Mouse (Mus musculus) lung, postnatal 0 days (tissue): ENCODE measurements around the gene Nbea. TPM values are rescaled to one million over a fixed set of nuclear protein-coding genes. Genes with fewer than 3 reads are reported as not detected.

Source experiments
- ATAC-seq: fragments of 200-750 bp; cut with Nextera tagmentation; 2 replicates; pipeline ENCODE4 v1.8.0; 2017; ENCODE audit warnings: moderate library complexity
- DNase-seq: peaks from one replicate; pipeline ENCODE4 v3.0.0-alpha.2; 2016; ENCODE audit warnings: low spot score
- H3K27ac ChIP-seq: fragments of 300-500 bp; sonication (generic); 2 replicates; pipeline ENCODE4 v1.5.1; 2014; ENCODE audit warnings: antibody characterized with exemption, mild to moderate bottlenecking, low read length, mixed read lengths
- H3K27me3 ChIP-seq: fragments of 300-500 bp; sonication (generic); replicated peaks from 2 replicates; pipeline ENCODE4 v1.6.1; 2014; ENCODE audit warnings: low read length, mixed read lengths; ENCODE audit not compliant: insufficient read depth
- H3K36me3 ChIP-seq: fragments of 300-500 bp; sonication (generic); 2 replicates; pipeline ENCODE4 v1.6.1; 2014; ENCODE audit warnings: low read length, mixed read lengths; ENCODE audit not compliant: insufficient read depth
- H3K4me1 ChIP-seq: fragments of 300-500 bp; sonication (generic); 2 replicates; pipeline ENCODE4 v1.6.1; 2014; ENCODE audit warnings: antibody characterized with exemption, low read depth, low read length, mixed read lengths; ENCODE audit not compliant: insufficient read depth
- H3K4me2 ChIP-seq: fragments of 300-500 bp; sonication (generic); replicated peaks from 2 replicates; pipeline ENCODE4 v1.6.1; 2014; ENCODE audit warnings: low read depth, mild to moderate bottlenecking, low read length, moderate library complexity, mixed read lengths
- H3K4me3 ChIP-seq: fragments of 300-500 bp; sonication (generic); 2 replicates; pipeline ENCODE4 v1.5.1; 2014; ENCODE audit warnings: low read depth, low read length
- H3K9ac ChIP-seq: fragments of 300-500 bp; sonication (generic); replicated peaks from 2 replicates; pipeline ENCODE4 v1.6.1; 2014; ENCODE audit warnings: low read depth, mild to moderate bottlenecking
- H3K9me3 ChIP-seq: fragments of 300-500 bp; sonication (generic); 2 replicates; pipeline ENCODE4 v1.6.1; 2016; ENCODE audit warnings: low read length, mixed read lengths
- CTCF ChIP-seq: IDR thresholded peaks from 2 replicates; pipeline ENCODE4 v1.5.1; 2016; ENCODE audit warnings: antibody characterized with exemption, mild to moderate bottlenecking
- EP300 ChIP-seq: IDR thresholded peaks from 2 replicates; pipeline ENCODE4 v1.6.1; 2016; ENCODE audit warnings: antibody characterized with exemption, mild to moderate bottlenecking, control low read depth
- WGBS: fragments of 180-500 bp; shearing (Covaris S2); extraction: QIAGEN DNeasy Blood & Tissue Kit; methylation state at CpG from one replicate; pipeline ENCODE4 v1.1.7; 2014; 5-methylcytosine and 5-hydroxymethylcytosine counted together
- polyA plus RNA-seq: library from polyadenylated mRNA; unstranded; fragments of >200 nt; fragmentation: Nextera tagmentation; extraction: Ambion mirVana; gene quantifications from 2 replicates; pipeline ENCODE4 v1.2.1, GENCODE M21; 2015

Gene Nbea
- polyA plus RNA-seq, 1 experiment from 2014 or later: 6.3 TPM

DNA sequence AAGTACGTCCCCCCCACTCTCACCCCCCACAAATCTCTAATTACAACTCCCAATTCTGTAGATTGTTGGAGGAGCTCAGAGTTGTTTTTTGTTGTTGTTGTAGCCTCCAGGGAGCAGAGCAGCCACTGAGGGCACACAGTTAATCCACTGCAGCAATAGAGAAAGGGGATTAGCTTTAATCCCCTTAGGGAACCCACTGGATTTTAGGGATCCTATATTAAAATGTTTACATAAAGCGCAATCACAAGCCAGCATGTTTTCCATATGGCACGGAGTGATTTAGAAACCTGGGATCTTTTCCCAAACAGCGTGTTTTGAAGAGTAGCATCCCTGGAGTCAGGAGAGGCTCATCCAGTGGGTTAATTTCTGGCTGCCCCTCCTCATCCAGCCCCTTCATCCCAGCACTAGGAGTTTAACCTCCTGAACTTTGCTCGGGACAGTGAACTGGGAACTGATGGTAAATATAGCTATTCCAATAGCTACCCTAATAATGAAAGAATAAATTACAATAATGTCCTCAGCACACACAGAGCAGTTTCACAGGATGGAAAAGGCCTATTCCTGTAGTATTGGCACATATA is 394.8 kb downstream of the Nbea start:
- ATAC-seq: no peak
- no peak overlapping the region for H3K4me2 ChIP-seq
- no peak for DNase-seq
- H3K4me3 ChIP-seq: no peak overlapping the region
- H3K27ac ChIP-seq: no peak overlapping the region
- no peak overlapping the region for H3K9ac ChIP-seq
- H3K36me3 ChIP-seq: no peaks in the 10 kb centered on the region
- peaks cover 13% of the 10 kb centered on the region for H3K27me3 ChIP-seq
- 60% methylated on average over 5 of the region's 5 CpGs for WGBS
- H3K4me1 ChIP-seq: no peaks in the 10 kb centered on the region; the same call in 1 of the 2 replicates
- no peaks in the 10 kb centered on the region for H3K9me3 ChIP-seq
- no peak for TF ChIP-seq CTCF
- TF ChIP-seq EP300: no peak

DNA sequence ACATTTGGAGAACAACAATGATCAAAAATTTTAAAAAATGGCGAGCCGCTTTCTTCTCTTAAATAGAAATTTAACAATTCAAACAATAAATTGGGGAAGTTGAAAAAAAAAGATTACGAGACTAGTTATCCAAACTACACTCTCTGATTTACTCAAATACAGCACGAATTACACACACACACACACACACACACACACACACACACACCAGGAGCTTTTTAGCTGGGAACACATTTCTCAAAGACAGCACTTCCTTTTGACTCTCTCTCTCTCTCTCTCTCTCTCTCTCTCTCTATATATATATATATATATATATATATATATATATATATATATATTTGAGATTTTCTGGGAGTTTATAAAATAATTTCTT is 395.3 kb downstream of the Nbea start:
- TF ChIP-seq CTCF (no peak), EP300 (no peak)
- 34% methylated on average over 4 of the region's 4 CpGs for WGBS
- Histone ChIP-seq H3K9me3 (no peaks in the 10 kb centered on the region), H3K27me3 (peaks cover 18% of the 10 kb centered on the region), H3K36me3 (no peaks in the 10 kb centered on the region), H3K27ac (no peak overlapping the region), H3K4me1 (no peaks in the 10 kb centered on the region; the same call in 1 of the 2 replicates), H3K4me2 (peak overlapping the region; percentile 57), H3K9ac (no peak overlapping the region), H3K4me3 (peak overlapping the region; percentile 41; the same call in 1 of the 2 replicates)
- ATAC-seq: no peak
- DNase-seq: no peak

GRCm38 (mm10) chr3:55787487-55788213 is 395.9 kb downstream of the Nbea start:
- WGBS: 3% methylated on average over 53 of the region's 54 CpGs
- Histone ChIP-seq H3K36me3 (no peaks in the 10 kb centered on the region), H3K9ac (no peak overlapping the region), H3K4me2 (peak overlapping the region; percentile 57), H3K9me3 (no peaks in the 10 kb centered on the region), H3K27ac (no peak overlapping the region), H3K4me3 (peak overlapping the region; percentile 41), H3K4me1 (no peaks in the 10 kb centered on the region; the same call in 1 of the 2 replicates), H3K27me3 (peaks cover 23% of the 10 kb centered on the region)
- ATAC-seq (peak; percentile 81), DNase-seq (peak; percentile 44)
- TF ChIP-seq CTCF (no peak), EP300 (no peak)

DNA sequence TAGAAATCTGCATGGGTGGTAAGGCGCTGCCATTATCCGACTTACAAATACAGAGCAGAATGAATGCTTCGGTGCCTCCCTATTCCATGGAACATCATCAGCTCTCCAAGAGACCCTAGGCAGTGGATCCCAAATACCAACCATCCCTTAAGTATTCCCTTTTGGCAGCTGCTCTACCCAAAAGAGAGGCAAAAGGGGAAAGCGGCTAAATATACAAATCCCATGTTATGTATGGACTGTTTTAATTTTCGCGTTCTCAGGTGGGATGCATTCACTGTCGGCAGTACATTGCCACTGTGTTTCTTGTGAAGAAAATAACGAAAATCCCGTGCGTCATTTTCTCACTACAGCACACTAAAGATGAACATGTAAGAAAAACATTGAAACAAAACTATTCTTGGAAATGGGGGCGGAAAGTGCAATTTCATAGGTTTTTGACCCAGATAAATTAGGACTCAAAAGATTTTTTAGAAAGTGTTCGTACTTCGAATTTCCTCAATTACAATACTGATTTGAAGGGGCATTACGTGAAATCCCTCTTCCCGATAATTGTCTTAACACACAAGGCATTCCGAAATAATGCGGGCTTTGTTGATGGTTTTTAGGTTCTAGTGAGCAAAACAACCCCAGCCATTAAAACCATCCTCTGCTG is 396.5 kb downstream of the Nbea start:
- Histone ChIP-seq H3K36me3 (no peaks in the 10 kb centered on the region), H3K4me3 (peak overlapping the region; percentile 41; the same call in 1 of the 2 replicates), H3K27me3 (peaks cover 24% of the 10 kb centered on the region), H3K9me3 (no peaks in the 10 kb centered on the region), H3K4me2 (peak overlapping the region; percentile 57), H3K4me1 (no peaks in the 10 kb centered on the region; the same call in 1 of the 2 replicates), H3K9ac (no peak overlapping the region), H3K27ac (no peak overlapping the region)
- TF ChIP-seq EP300: no peak
- no peak for TF ChIP-seq CTCF
- ATAC-seq: no peak
- DNase-seq: no peak
- 56% methylated on average over 17 of the region's 17 CpGs for WGBS

DNA sequence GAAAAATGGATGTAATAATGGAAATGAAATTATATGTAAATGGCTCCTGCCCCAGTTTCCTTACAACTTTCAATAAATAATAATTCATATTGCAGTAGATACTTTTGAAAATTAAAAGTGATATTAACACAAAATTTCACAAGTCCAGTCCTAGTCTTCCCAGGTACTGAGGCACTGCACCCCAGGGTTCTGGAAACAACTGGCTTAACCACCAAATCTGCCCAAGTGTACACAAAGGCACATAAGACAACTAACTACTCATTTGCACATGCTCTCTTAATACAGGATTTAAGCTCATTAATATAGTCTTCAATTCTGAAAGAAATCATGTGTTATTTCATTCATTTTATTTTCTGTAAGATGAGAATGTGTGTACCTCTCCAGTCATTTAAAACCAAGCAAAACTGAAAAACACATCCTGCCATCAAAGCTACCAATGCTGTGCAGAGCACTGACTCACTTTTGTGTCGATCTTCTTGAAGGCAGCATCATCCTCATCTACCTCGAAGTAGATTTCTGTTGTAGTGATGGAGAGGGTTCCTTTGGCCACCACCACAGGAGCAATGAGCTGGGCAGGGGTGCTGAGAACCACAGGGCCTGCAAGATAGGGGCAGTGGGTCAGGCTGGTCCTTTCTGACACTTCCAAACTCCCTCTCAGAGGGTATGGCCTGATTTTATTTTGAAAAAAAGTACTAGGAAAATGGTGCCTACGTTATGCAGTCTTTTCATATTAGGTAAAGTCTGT is 397.3 kb downstream of the Nbea start:
- H3K4me3 ChIP-seq: no peak overlapping the region
- no peak overlapping the region for H3K27ac ChIP-seq
- no peak overlapping the region for H3K9ac ChIP-seq

More for the DNA sequence above, 397.3 kb downstream of the Nbea start:
- WGBS: 61% methylated on average over 3 of the region's 3 CpGs
- TF ChIP-seq CTCF (no peak), EP300 (no peak)
- Histone ChIP-seq H3K9me3 (no peaks in the 10 kb centered on the region), H3K4me2 (no peak overlapping the region), H3K36me3 (no peaks in the 10 kb centered on the region), H3K27me3 (peaks cover 24% of the 10 kb centered on the region), H3K4me1 (no peaks in the 10 kb centered on the region; the same call in 1 of the 2 replicates)
- ATAC-seq (no peak), DNase-seq (no peak)
